Mouse (Mus musculus) embryonic facial prominence, embryonic 14.5 days (tissue): Measurements from ENCODE around the gene Pde1c. TPM values are rescaled to one million over a fixed set of nuclear protein-coding genes. Genes with fewer than 3 reads are reported as not detected.
A peak's percentile ranks its signal among the peaks of the same experiment; 100 is the strongest.

Experiments used
- ATAC-seq: fragments of 200-750 bp; cut with Nextera tagmentation; 2 replicates; pipeline ENCODE4 v1.8.0; 2017; ENCODE audit warnings: low read depth, moderate number of reproducible peaks, moderate TSS enrichment
- DNase-seq: peaks from one replicate; pipeline ENCODE4 v3.0.0-alpha.2; 2015; ENCODE audit warnings: low spot score
- H3K27ac ChIP-seq: fragments of 300-500 bp; sonication (generic); replicated peaks from 2 replicates; pipeline ENCODE4 v1.5.1; 2014; ENCODE audit warnings: low read depth, mild to moderate bottlenecking, low read length, moderate library complexity
- H3K27me3 ChIP-seq: fragments of 300-500 bp; sonication (generic); replicated peaks from 2 replicates; pipeline ENCODE4 v1.6.1; 2014; ENCODE audit warnings: low read length; ENCODE audit not compliant: control insufficient read depth, insufficient read depth
- H3K36me3 ChIP-seq: fragments of 300-500 bp; sonication (generic); 2 replicates; pipeline ENCODE4 v1.6.1; 2014; ENCODE audit warnings: low read length, mixed read lengths; ENCODE audit not compliant: control insufficient read depth, insufficient read depth
- H3K4me1 ChIP-seq: fragments of 300-500 bp; sonication (generic); 2 replicates; pipeline ENCODE4 v1.6.1; 2014; ENCODE audit warnings: antibody characterized with exemption, low read length; ENCODE audit not compliant: control insufficient read depth, insufficient read depth
- H3K4me2 ChIP-seq: fragments of 300-500 bp; sonication (generic); 2 replicates; pipeline ENCODE4 v1.6.1; 2014; ENCODE audit warnings: low read depth, mild to moderate bottlenecking, low read length, moderate library complexity, mixed read lengths
- H3K4me3 ChIP-seq: fragments of 300-500 bp; sonication (generic); 2 replicates; pipeline ENCODE4 v1.5.1; 2014; ENCODE audit warnings: low read depth, mild to moderate bottlenecking, low read length
- H3K9ac ChIP-seq: fragments of 300-500 bp; sonication (generic); 2 replicates; pipeline ENCODE4 v1.6.1; 2014; ENCODE audit warnings: low read depth, mild to moderate bottlenecking, low read length, moderate library complexity, mixed read lengths
- H3K9me3 ChIP-seq: fragments of 300-500 bp; sonication (generic); 2 replicates; pipeline ENCODE4 v1.6.1; 2016; ENCODE audit warnings: low read length; ENCODE audit not compliant: control insufficient read depth
- WGBS: fragments of 180-500 bp; shearing (Covaris S2); extraction: QIAGEN DNeasy Blood & Tissue Kit; methylation state at CpG from one replicate; pipeline ENCODE4 v1.1.7; 2014; 5-methylcytosine and 5-hydroxymethylcytosine counted together
- polyA plus RNA-seq: library from polyadenylated mRNA; unstranded; fragments of >200 nt; fragmentation: Nextera tagmentation; extraction: Ambion mirVana; gene quantifications from 2 replicates; pipeline ENCODE4 v1.2.1, GENCODE M21; 2014

The Pde1c gene
- polyA plus RNA-seq, 1 experiment from 2014 or later = 4.2 TPM

DNA sequence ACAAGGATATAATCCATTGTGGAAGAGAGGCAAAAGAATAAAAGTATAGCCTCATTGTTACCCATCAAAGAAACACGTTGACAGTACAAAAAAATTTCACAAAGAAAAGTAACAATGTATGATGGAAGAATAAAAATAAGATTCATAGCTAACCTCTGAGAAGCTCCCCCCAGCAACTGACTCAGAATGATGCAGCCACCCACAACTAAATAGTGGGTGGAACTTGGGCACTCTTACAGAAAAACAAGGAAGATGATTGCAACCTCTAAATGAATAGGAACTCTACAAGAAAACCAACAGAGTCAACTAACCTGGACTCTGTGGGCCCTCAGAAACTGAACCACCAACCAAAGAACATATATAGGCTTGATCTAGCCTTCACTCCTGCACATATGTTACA lies 293.4 kb downstream of the Pde1c start:
- no peaks in the 10 kb centered on the region for H3K9me3 ChIP-seq
- DNase-seq = no peak
- H3K27me3 ChIP-seq = no peaks in the 10 kb centered on the region
- ATAC-seq = no peak
- no peak overlapping the region for H3K9ac ChIP-seq
- WGBS = 75% methylated on average over 1 of the region's 1 CpGs
- H3K27ac ChIP-seq = no peak overlapping the region
- H3K4me1 ChIP-seq = no peaks in the 10 kb centered on the region
- no peak overlapping the region for H3K4me3 ChIP-seq
- no peaks in the 10 kb centered on the region for H3K36me3 ChIP-seq
- H3K4me2 ChIP-seq = no peak overlapping the region

DNA sequence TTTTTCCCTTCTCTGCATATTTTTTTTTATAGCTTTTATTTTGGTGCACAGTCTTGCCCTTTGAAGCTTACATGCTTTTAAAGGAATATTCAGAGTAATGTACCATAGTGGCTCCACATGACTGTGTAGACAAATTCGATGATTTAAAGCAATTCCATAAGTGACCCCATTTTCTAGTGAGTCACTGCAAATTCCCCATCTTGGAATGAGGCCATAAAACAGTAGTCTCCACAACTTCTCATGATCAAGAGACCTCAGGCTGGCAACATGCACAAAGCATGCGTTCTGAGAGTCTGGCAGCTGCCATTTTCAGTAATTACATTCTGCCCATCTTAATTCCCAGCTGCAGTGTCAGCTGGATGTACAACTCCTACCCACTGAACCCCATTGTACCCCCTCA lies 297.2 kb downstream of the Pde1c start:
- DNase-seq = peak; percentile 1
- Histone ChIP-seq H3K27ac (no peak overlapping the region), H3K4me3 (no peak overlapping the region), H3K4me1 (no peaks in the 10 kb centered on the region), H3K9ac (no peak overlapping the region), H3K36me3 (no peaks in the 10 kb centered on the region), H3K27me3 (no peaks in the 10 kb centered on the region), H3K9me3 (no peaks in the 10 kb centered on the region), H3K4me2 (no peak overlapping the region)
- 70% methylated on average over 2 of the region's 2 CpGs for WGBS
- ATAC-seq = no peak

DNA sequence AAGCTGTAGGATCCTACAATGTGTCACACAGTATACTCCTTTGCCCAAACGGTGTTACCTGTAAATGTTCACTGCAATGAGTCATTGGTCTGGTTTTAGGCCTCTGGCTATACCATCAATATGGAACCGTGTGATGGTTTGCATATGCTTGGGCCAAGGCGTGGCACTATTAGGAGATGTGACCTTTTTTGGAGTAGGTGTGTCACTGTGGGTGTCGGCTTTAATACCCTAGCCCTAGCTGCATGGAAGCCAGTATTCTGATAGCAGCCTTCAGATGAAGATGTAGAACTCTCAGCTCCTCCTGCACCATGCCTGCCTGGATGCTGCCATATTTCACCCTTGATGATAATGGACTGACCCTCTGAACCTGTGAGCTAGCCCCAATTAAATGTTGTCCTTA lies 304.4 kb downstream of the Pde1c start:
- Histone ChIP-seq H3K9me3 (no peaks in the 10 kb centered on the region), H3K9ac (no peak overlapping the region), H3K36me3 (no peaks in the 10 kb centered on the region), H3K4me2 (no peak overlapping the region), H3K27ac (no peak overlapping the region), H3K4me1 (no peaks in the 10 kb centered on the region), H3K4me3 (no peak overlapping the region), H3K27me3 (no peaks in the 10 kb centered on the region)
- 90% methylated on average over 4 of the region's 4 CpGs for WGBS
- no peak for ATAC-seq
- no peak for DNase-seq

DNA sequence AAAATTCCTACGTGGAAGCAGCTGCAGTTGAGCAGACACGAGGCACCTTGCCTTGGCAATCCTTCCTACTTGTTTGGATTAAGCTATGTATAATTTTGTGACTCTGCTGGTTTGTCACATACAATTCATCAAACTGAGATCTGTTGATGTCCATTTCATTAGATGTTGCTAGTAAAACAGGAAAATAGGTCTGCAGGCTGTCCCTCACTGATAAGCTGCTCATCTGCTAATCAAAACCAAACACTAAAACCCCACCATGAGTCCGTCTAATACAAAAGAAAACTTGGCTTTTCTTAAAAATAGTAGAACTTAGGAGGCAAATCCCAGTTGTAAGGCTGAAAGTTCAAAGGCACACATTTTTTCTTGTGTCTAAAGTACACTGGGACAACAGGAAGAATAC lies 308.8 kb downstream of the Pde1c start:
- DNase-seq (no peak), ATAC-seq (no peak)
- no peaks in the 10 kb centered on the region for H3K27me3 ChIP-seq
- H3K36me3 ChIP-seq = no peaks in the 10 kb centered on the region
- 69% methylated on average over 3 of the region's 3 CpGs for WGBS
- no peak overlapping the region for H3K4me3 ChIP-seq
- no peaks in the 10 kb centered on the region for H3K4me1 ChIP-seq
- H3K9me3 ChIP-seq = no peaks in the 10 kb centered on the region
- no peak overlapping the region for H3K27ac ChIP-seq
- H3K4me2 ChIP-seq = no peak overlapping the region
- H3K9ac ChIP-seq = no peak overlapping the region

DNA sequence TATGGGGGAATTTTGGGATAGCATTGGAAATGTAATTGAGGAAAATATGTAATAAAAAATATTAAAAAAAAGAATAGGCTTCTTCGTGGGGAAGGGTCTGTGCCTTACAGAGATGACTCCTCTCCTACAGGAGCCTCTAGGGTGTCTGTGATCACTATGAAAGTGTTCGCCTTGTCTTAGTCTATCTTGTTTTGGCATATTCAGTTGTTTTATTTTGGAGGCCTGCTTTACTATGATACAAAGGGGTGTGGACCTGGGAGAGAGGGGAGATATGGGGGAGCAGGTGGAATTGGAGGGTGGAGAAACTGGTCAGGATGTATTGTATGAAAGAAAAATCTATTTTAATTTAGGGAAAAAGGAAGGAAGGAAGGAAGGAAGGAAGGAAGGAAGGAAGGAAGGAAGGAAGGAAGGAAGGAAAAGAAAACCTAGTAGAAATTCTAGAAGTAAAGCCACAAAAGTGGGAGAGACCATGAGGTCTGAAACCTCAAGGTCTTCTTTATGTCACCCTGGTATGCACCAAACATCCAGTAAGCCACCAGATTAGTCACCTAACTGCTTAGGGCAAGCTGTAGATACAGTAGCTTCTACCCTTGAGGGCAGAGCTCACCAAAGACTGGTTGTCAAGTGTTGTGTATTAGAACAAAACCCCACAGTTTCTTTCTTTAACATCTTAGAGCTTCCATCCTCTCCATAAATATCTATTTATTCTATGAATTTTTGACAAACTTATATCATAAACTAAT lies 311.2 kb downstream of the Pde1c start:
- Histone ChIP-seq H3K36me3 (no peaks in the 10 kb centered on the region), H3K9ac (no peak overlapping the region), H3K27ac (no peak overlapping the region), H3K9me3 (no peaks in the 10 kb centered on the region), H3K4me2 (no peak overlapping the region), H3K4me3 (no peak overlapping the region), H3K27me3 (no peaks in the 10 kb centered on the region), H3K4me1 (no peaks in the 10 kb centered on the region)
- no peak for ATAC-seq
- WGBS = 87% methylated on average over 2 of the region's 2 CpGs
- DNase-seq = no peak

DNA sequence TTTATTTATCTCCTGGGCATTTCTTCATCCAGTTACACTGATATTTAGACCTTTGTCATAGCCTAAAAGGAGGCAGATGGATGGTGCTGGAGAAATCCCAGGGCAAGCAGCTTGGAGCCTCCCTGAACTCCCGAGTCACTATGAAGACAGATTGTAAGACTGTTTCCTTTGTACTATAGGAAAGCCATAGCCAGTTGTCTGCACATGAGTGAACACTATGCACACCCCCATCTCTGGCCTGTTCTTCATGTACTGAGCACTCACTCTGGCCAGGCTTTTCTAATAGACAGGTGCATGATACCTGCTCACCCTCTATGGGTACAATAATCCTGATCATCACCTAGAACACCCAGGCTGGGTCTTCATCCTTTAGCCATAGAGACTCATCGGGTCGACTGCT lies 318.8 kb downstream of the Pde1c start:
- H3K9ac ChIP-seq = no peak overlapping the region
- no peak for DNase-seq
- H3K27me3 ChIP-seq = no peaks in the 10 kb centered on the region
- H3K27ac ChIP-seq = no peak overlapping the region
- no peaks in the 10 kb centered on the region for H3K4me1 ChIP-seq
- H3K36me3 ChIP-seq = no peaks in the 10 kb centered on the region
- no peak overlapping the region for H3K4me3 ChIP-seq
- H3K4me2 ChIP-seq = no peak overlapping the region
- 85% methylated on average over 3 of the region's 3 CpGs for WGBS
- no peak for ATAC-seq
- no peaks in the 10 kb centered on the region for H3K9me3 ChIP-seq

DNA sequence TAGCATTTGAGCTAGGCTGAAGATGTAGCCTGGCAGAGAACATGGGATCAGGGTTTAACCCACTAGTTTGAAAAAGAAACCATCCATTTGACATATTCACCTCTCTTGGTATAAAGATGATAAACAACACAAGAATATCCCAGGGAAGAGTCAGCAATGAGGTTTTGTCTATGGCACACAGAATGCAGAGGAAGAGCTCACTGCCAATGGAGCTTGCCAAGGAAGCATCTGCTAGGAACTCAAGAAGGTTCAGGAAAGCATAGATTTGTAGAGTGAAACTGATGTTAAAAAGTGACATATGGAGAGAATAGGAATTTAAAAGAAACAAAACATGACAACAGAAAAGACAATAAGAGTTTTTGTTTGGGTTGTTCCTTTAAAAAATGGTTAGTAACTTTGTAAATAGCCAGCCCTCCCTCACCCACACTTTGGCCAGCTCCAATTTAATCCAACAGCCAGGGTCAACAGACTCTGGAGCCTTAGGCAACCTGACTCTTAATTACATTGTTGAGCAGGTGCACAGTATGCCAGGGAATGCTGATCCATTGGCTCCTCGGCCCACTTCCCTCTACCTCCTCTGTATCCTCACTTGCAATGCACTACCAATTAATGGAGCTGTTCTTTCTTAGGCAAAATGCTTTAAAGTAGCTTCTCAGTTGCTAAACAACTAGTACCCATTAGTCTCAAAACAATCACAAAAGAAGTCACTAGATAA lies 377.3 kb downstream of the Pde1c start:
- ATAC-seq (no peak), DNase-seq (no peak)
- Histone ChIP-seq H3K27ac (no peak overlapping the region), H3K27me3 (no peaks in the 10 kb centered on the region), H3K4me2 (no peak overlapping the region), H3K9me3 (no peaks in the 10 kb centered on the region), H3K9ac (no peak overlapping the region), H3K4me3 (no peak overlapping the region), H3K36me3 (no peaks in the 10 kb centered on the region), H3K4me1 (no peaks in the 10 kb centered on the region)
- WGBS = 50% methylated on average over 1 of the region's 1 CpGs

DNA sequence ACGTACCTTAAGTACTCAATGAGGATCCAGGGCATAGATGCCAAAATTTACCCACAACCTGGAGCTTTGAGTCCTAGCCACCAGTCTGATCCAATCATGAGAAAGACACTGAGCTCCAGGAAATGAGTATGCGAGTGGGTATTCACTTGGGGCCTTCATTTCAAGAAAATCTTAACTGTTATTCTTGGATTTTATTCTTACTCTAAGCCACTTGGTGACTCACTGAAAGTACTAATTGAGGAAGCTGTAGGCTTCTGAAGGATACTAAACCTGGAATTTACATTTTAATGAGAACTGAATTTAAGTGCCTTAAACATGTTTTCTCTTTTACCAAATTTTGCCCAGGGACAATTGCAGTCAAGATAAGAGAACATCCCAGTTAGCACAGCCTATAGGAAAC lies 392.4 kb downstream of the Pde1c start:
- 81% methylated on average over 2 of the region's 2 CpGs for WGBS
- no peak for ATAC-seq

DNA sequence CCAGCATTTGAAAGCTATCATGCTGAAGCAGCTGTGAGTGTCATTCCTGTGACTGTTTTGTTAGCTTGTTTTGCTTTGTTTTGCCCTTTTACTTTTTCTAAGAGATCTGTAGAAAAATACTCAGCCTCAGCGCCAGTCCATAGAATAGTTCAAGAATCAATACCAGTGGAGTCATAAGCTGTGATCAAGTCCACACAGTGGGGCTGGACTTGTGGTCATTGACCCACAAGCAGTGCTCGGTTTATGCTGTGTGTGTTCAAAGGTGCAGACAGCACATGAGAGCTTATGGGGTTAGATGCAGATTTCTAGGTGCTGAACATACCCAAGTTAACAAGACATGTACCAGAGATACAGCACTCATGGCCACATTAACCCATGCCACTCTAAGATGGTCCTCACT lies 396.7 kb downstream of the Pde1c start:
- H3K27ac ChIP-seq = no peak overlapping the region
- no peak for DNase-seq
- no peak overlapping the region for H3K9ac ChIP-seq
- WGBS = 86% methylated on average over 2 of the region's 2 CpGs
- H3K9me3 ChIP-seq = no peaks in the 10 kb centered on the region
- no peaks in the 10 kb centered on the region for H3K36me3 ChIP-seq
- no peak for ATAC-seq
- H3K4me3 ChIP-seq = no peak overlapping the region
- H3K4me2 ChIP-seq = no peak overlapping the region
- no peaks in the 10 kb centered on the region for H3K27me3 ChIP-seq
- H3K4me1 ChIP-seq = no peaks in the 10 kb centered on the region

More for the DNA sequence above, 392.4 kb downstream of the Pde1c start:
- H3K9me3 ChIP-seq = no peaks in the 10 kb centered on the region
- no peaks in the 10 kb centered on the region for H3K4me1 ChIP-seq
- no peaks in the 10 kb centered on the region for H3K36me3 ChIP-seq
- H3K27ac ChIP-seq = no peak overlapping the region
- no peak overlapping the region for H3K4me3 ChIP-seq
- no peak for DNase-seq
- H3K9ac ChIP-seq = no peak overlapping the region
- no peak overlapping the region for H3K4me2 ChIP-seq
- H3K27me3 ChIP-seq = no peaks in the 10 kb centered on the region
